Mouse (Mus musculus): ENCODE measurements at regions not wholly inside any gene's neighbourhood (a gene's known extent, or its start where the extent isn't known, plus 50 kb on each side); places are given as distances from the start of the nearest gene placed in this dataset.

DNA sequence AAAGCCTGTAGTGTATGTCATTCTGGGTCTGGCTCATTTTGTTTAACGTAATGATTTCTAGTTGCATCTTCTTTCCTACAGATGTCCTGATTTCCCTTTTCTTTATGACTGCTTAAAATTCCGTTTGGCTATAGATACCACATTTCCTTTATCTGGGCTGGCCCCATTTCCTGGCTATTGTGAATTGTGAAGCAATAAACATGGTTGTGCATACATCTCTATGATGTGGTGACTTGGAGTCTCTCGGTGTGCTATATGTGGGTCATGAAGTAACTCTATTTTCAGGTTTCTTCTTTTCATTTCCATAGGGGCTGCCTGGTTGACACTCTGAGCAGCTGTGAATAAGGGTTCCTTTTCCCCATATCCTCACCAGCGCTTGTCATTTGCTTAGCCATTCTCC is 336.7 kb upstream of the Tbl1xr1 start:
- no peak for ATAC-seq (ENCODE audit: insufficient read depth)
- Histone ChIP-seq H3K9me3 (replicated peaks) (no peaks in the 10 kb centered on the region), H3K4me2 (no peak overlapping the region), H3K9ac (no peak overlapping the region), H3K27me3 (no peaks in the 10 kb centered on the region), H3K4me3 (replicated peaks) (no peak overlapping the region), H3K36me3 (replicated peaks) (no peaks in the 10 kb centered on the region), H3K4me1 (replicated peaks) (no peaks in the 10 kb centered on the region), H3K27ac (replicated peaks) (no peak overlapping the region)
- WGBS (ENCODE audit: insufficient replicate concordance) = 39% methylated on average over 4 of the region's 4 CpGs

DNA sequence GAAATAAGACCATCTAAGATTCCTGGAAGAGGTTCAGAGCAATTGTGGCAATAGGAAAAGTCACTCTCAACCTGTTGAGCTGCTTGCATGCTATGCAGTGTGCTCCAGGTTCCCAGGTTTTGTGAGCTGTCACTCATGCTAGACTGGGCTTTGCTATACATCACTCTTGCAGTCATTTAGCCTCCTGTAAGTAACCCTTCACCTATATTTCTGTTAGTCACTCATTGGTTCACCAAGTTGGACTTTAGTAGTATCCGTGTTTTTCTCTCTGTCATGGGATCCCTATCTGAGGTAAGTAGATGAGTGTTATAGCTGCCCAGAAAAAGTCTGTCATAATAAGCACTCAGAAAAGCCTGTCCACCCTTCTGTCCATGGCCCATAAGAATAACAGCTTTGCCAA is 332.3 kb upstream of the Tbl1xr1 start:
- WGBS (ENCODE audit: insufficient replicate concordance) = 72% methylated on average over 1 of the region's 1 CpGs
- H3K36me3 ChIP-seq (replicated peaks) = no peaks in the 10 kb centered on the region
- H3K9ac ChIP-seq = no peak overlapping the region
- H3K4me3 ChIP-seq (replicated peaks) = no peak overlapping the region
- H3K4me1 ChIP-seq (replicated peaks) = no peaks in the 10 kb centered on the region
- H3K27me3 ChIP-seq = no peaks in the 10 kb centered on the region
- no peak for ATAC-seq (ENCODE audit: insufficient read depth)
- no peak overlapping the region for H3K27ac ChIP-seq (replicated peaks)
- no peaks in the 10 kb centered on the region for H3K9me3 ChIP-seq (replicated peaks)
- no peak overlapping the region for H3K4me2 ChIP-seq

DNA sequence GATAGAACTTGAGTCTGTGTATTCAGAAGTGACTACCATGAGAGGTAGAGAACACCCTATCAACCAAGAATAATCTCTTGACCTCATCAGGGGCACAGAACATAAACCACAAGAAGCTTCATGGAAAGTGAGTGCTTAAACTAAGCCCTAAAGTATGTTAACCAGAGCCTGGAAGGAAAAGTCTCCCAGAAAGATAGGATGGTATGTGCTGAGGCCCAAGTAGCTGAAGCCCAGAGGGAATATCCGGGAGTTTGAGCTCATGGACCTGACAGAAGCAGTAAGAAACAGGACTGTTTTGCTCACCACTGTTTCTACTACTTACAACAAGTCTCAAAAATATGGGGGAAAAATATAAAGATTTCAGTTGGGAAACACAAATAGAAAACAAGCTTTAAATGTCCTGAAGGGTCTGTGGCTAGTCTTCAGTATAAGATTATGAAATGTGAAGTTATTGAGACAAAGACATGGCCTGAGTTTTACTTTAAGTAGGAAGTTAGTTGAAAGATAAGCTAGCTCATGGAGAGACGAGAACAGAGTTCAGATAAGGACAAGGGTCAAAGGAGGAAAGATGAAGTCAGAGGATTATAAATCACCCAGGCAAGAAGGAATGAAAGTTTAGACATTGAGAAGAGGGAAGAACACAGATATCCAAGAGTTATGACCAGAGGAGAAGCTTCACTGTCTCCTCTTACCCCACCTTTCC is 315.8 kb upstream of the Tbl1xr1 start:
- Histone ChIP-seq H3K27me3 (no peaks in the 10 kb centered on the region), H3K9me3 (replicated peaks) (no peaks in the 10 kb centered on the region), H3K27ac (replicated peaks) (no peak overlapping the region), H3K9ac (no peak overlapping the region), H3K4me1 (replicated peaks) (no peaks in the 10 kb centered on the region), H3K4me2 (no peak overlapping the region), H3K36me3 (replicated peaks) (no peaks in the 10 kb centered on the region), H3K4me3 (replicated peaks) (no peak overlapping the region)
- ATAC-seq (ENCODE audit: insufficient read depth) = no peak
- 30% methylated on average over 2 of the region's 2 CpGs for WGBS (ENCODE audit: insufficient replicate concordance)

DNA sequence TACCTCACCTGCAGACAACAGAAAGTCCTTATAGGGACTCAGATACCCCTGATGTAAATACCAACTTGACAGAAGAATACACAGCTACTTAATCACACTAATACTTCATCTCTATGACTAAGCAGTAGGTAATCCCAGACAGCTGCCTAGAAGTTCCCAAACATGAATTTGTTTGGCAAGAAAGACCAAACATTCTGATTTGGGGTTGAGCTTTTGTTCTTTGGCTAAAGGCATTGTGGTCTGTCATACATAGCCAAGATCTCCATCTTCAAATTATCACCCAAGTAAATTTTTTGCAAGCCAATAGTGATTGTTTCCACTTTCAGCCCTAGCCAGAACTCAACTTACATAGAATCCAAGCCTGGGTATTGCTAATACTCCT is 315.2 kb upstream of the Tbl1xr1 start:
- no peak for ATAC-seq (ENCODE audit: insufficient read depth)
- Histone ChIP-seq H3K9me3 (replicated peaks) (no peaks in the 10 kb centered on the region), H3K27ac (replicated peaks) (no peak overlapping the region), H3K27me3 (no peaks in the 10 kb centered on the region), H3K4me2 (no peak overlapping the region), H3K9ac (no peak overlapping the region), H3K36me3 (replicated peaks) (no peaks in the 10 kb centered on the region), H3K4me1 (replicated peaks) (no peaks in the 10 kb centered on the region), H3K4me3 (replicated peaks) (no peak overlapping the region)

DNA sequence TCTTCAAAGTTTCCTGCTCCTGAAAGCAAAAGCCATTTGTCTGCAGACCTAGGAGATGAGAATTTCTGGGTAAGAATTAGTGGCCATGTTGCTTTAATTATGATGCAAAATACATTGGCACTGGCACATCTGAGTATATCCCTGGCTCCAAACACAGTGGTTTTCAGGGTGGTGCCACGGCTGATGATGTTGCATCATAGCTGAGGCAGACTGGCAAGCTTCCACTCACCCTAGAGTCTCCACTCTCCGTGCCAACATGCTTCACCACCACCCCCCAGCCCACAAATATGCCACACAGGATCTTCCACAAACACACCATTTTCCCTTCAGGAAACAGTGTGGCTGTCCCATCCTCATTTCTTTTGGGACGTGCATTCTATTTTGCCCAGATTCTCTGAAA is 314.5 kb upstream of the Tbl1xr1 start:
- no peak overlapping the region for H3K4me3 ChIP-seq (replicated peaks)
- ATAC-seq (ENCODE audit: insufficient read depth) = no peak
- WGBS (ENCODE audit: insufficient replicate concordance) = 57% methylated on average over 3 of the region's 3 CpGs

DNA sequence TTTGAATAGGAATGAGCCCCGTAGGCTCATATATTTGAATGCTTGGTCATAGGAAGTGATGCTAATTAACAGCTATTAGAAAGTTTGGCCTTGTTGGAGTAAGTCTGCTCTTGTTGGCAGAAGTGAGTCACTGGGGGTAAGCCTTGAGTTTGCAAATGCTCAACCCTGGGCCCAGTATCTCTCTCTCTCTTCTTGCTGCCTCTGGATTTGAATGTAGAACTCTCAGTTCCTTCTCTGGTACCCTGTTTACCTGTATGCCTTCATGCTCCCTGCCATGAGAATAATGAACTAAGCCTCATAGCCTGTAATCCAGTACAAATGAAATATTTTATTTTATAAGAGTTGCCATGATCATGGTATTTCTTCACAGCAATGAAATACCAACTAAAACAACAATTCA is 308.4 kb upstream of the Tbl1xr1 start:
- no peak overlapping the region for H3K4me2 ChIP-seq
- no peaks in the 10 kb centered on the region for H3K36me3 ChIP-seq (replicated peaks)
- no peaks in the 10 kb centered on the region for H3K27me3 ChIP-seq
- ATAC-seq (ENCODE audit: insufficient read depth) = no peak
- 66% methylated on average over 1 of the region's 1 CpGs for WGBS (ENCODE audit: insufficient replicate concordance)
- no peaks in the 10 kb centered on the region for H3K4me1 ChIP-seq (replicated peaks)
- H3K9ac ChIP-seq = no peak overlapping the region
- no peak overlapping the region for H3K27ac ChIP-seq (replicated peaks)
- no peaks in the 10 kb centered on the region for H3K9me3 ChIP-seq (replicated peaks)
- H3K4me3 ChIP-seq (replicated peaks) = no peak overlapping the region

More for the DNA sequence above, 314.5 kb upstream of the Tbl1xr1 start:
- Histone ChIP-seq H3K9me3 (replicated peaks) (no peaks in the 10 kb centered on the region), H3K4me2 (no peak overlapping the region), H3K4me1 (replicated peaks) (no peaks in the 10 kb centered on the region), H3K27me3 (no peaks in the 10 kb centered on the region), H3K27ac (replicated peaks) (no peak overlapping the region), H3K36me3 (replicated peaks) (no peaks in the 10 kb centered on the region), H3K9ac (no peak overlapping the region)

DNA sequence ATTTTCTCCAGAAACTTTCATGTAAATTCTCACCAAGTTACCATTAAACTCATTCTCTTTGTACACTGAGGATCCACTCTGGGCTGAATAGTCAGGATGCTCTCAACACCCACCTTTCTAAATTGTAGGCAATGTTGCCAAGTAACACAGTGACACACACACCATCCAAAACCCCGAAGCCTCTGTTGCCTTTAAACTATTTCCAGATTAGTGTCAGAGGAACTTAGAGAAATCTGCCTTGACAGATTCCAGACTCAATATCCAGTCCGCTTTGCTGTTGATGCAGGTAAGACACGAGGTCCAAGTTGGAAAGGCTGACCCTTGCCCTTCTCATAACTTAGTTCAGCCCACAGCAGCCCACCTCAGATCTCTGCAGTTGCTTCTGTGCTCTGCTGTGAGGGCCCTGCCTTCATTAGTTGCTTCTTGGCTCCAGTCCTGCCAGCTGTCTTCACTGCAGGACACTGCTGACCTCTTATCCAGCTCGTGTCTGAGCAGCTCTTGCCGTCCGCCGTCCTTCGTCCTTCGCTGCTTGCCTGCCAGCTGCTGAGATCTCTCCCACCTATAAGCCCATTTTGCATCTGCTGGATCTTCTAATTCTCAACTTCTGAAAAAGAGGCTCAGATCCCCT is 306.4 kb upstream of the Tbl1xr1 start:
- Histone ChIP-seq H3K4me1 (replicated peaks) (peaks cover 6% of the 10 kb centered on the region; the same call in 1 of the 2 replicates), H3K27me3 (no peaks in the 10 kb centered on the region), H3K36me3 (replicated peaks) (no peaks in the 10 kb centered on the region), H3K9me3 (replicated peaks) (no peaks in the 10 kb centered on the region), H3K4me2 (no peak overlapping the region), H3K4me3 (replicated peaks) (no peak overlapping the region), H3K27ac (replicated peaks) (no peak overlapping the region), H3K9ac (no peak overlapping the region)
- 62% methylated on average over 9 of the region's 9 CpGs for WGBS (ENCODE audit: insufficient replicate concordance)
- ATAC-seq (ENCODE audit: insufficient read depth) = no peak

DNA sequence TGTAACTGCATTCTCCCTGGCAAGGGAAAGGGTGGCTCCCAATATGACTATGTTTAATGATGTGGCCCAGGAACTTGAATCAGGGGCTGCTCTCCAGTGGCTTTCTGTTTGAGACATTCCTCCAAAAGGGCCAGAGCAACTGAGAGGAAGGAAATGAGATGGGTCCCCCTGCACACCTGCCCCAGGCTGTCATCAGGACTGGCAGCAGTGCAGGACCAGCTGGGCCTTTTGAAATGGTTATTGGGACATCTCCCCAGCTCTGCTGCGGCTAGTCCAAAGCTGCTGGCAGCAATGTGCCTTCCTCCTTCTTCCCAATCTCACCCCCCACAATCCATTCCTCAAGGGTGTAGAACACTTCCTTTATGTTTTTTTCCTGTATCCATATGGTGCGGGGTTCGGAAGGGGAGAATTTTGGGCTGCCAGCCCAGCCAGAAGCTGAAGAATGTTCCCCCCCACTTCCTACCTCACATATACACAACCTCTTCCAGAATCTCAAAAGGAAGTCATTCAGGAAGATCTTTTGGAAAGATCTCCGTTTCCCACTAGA is 304.6 kb upstream of the Tbl1xr1 start:
- Histone ChIP-seq H3K9me3 (replicated peaks) (no peaks in the 10 kb centered on the region), H3K9ac (no peak overlapping the region), H3K4me1 (replicated peaks) (peaks cover 6% of the 10 kb centered on the region; the same call in 1 of the 2 replicates), H3K27me3 (no peaks in the 10 kb centered on the region), H3K27ac (replicated peaks) (no peak overlapping the region), H3K4me3 (replicated peaks) (no peak overlapping the region), H3K36me3 (replicated peaks) (no peaks in the 10 kb centered on the region), H3K4me2 (no peak overlapping the region)
- WGBS (ENCODE audit: insufficient replicate concordance) = 72% methylated on average over 4 of the region's 4 CpGs
- ATAC-seq (ENCODE audit: insufficient read depth) = no peak

DNA sequence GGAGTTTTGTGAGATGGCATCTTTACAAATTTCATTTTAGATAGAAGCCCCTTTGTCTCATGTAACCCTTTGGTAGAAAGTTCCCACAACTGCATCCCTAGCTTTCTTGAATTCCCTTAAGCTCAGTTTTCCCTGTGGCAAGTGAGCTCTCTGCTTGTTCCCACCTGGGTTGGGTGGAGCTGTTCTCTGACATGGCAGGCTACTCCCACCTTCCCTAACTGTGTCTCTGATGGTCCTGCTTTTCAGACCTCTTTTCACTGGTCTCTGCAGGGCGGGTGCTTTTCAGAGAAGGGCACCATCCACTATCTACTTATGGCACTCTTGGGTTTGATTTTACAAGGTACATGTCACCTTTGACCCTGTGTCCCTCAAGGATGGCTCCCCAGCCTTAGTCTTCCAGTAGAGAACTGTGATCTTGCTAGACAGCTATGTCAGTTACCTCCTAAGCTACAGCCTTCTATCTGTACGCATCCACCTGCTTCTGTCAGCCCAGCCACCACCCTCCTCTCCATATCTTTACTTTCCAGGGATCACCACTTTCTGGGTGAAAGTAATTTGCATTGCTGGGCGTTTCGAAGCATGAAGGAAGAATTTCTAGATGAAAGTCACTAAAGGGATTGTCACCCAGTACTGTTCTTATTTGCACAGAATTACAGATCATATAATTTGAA is 302.1 kb upstream of the Tbl1xr1 start:
- peaks cover 6% of the 10 kb centered on the region; the same call in 1 of the 2 replicates for H3K4me1 ChIP-seq (replicated peaks)
- H3K4me2 ChIP-seq = peak overlapping the region; percentile 36
- peak overlapping the region; percentile 29; the same call in 1 of the 2 replicates for H3K27ac ChIP-seq (replicated peaks)
- no peaks in the 10 kb centered on the region for H3K27me3 ChIP-seq
- H3K36me3 ChIP-seq (replicated peaks) = no peaks in the 10 kb centered on the region
- ATAC-seq (ENCODE audit: insufficient read depth) = peak; percentile 90
- H3K4me3 ChIP-seq (replicated peaks) = no peak overlapping the region
- 40% methylated on average over 4 of the region's 4 CpGs for WGBS (ENCODE audit: insufficient replicate concordance)
- H3K9ac ChIP-seq = no peak overlapping the region
- no peaks in the 10 kb centered on the region for H3K9me3 ChIP-seq (replicated peaks)

DNA sequence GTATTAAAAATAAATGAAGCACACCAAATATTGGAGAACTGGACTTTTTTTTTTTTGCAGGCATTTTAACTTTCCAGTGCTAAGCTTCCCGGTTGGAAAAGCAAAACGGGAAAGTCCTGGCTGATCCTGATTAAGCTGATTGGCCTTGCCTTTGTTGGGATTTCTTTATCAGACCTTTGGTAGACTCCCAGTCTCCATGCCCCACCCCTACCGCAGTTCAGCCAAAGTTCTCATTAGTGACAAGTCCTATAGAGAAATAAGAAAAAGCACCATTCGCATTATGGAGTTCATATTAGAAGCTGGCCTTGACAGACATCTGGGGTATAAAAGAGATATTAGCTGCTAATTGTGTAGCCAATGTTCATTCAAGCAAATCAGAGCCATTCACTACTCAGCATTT is 297.7 kb upstream of the Tbl1xr1 start:
- Histone ChIP-seq H3K4me2 (no peak overlapping the region), H3K27me3 (no peaks in the 10 kb centered on the region), H3K4me3 (replicated peaks) (no peak overlapping the region), H3K9ac (no peak overlapping the region), H3K36me3 (replicated peaks) (no peaks in the 10 kb centered on the region), H3K27ac (replicated peaks) (no peak overlapping the region), H3K4me1 (replicated peaks) (peaks cover 3% of the 10 kb centered on the region; the same call in 1 of the 2 replicates), H3K9me3 (replicated peaks) (no peaks in the 10 kb centered on the region)
- WGBS (ENCODE audit: insufficient replicate concordance) = 66% methylated on average over 4 of the region's 4 CpGs
- ATAC-seq (ENCODE audit: insufficient read depth) = no peak

DNA sequence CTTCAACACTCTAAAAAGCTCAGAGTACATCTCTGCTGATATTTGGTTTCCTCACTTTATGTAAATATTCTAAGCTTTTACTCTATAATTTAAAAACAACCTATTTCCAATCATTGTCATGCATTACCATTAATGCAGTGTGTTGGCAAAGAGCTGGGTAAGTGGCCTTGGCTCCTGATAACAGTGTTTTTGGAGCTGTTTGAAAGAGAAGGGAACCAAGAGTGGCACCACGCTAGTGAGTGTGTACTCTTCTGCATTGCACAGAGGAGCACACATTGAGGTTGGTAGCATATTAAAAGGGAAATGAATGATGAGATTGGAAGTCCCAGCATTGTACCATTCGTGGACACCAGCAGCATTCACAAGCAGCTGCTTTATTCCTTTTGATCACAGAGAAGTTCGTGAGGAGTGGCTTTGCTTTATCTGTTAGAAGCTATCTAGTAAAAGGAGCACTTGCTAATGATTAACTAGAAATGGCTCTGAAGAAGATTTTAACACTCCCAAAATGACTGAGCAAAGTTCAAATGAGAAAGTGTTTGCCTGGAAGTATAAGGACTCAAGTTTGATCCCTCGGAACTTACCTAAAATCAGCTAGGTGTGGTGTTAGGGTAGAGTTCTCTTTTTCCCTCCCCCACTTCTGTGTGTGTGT is 284.3 kb upstream of the Tbl1xr1 start:
- Histone ChIP-seq H3K9me3 (replicated peaks) (no peaks in the 10 kb centered on the region), H3K4me3 (replicated peaks) (no peak overlapping the region), H3K36me3 (replicated peaks) (no peaks in the 10 kb centered on the region), H3K27me3 (no peaks in the 10 kb centered on the region), H3K9ac (no peak overlapping the region), H3K4me2 (peak overlapping the region; percentile 11; the same call in 1 of the 2 replicates), H3K4me1 (replicated peaks) (no peaks in the 10 kb centered on the region), H3K27ac (replicated peaks) (no peak overlapping the region)
- ATAC-seq (ENCODE audit: insufficient read depth) = no peak
- WGBS (ENCODE audit: insufficient replicate concordance) = 45% methylated on average over 4 of the region's 4 CpGs
